Mouse (Mus musculus): Measurements from ENCODE around the gene Exoc6b.
"Not testable (repeated sequence)": the region's sequence is repeated elsewhere in the genome, so short reads cannot be mapped to it uniquely, and the experiment has no call there.

Exoc6b gene

DNA sequence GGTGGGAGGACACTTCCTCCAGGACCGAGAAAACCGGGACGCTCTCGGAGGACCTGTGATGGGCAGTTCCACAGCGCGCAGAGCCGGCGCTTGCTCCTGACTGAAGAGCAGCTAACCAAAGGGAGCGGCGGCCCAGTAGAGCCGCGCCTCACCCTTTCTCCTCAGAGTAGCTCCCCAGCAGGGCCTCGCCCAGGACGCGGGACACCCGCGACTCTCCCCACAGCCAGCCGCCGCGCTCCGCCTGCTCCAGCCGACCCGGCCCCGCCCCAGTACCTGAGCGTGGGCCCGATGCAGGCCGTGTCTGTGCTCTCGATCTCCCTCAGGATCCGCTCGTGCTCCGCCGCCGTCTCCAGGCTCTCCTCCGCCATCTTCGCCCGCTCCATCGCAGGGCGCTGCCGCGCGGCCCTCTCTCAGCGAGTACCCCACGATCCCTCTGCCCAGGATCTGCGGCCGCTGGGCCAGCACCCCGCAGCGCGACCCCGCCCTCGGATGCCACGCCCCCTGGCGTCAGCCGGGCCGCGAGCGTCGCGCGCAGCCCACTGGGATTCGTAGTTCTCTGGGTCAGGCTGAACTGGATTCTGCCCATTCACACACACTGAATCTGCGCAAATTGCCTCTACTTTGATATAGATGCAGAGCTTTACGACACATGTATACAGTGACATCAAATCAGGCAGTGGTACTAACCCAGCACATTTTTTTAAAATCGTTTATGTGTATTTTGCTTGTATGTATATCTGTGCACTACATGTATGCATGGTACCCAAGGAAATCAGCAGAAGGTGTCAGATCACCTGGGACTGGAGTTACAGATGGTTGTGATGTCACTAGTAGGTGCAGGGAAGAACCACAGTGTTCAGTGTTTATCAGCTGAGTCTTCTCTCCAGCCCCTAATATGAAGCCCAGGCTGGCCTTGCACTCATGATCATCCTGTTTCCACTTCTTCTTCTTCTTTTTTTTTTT, at the start of gene Exoc6b:
TSS of gene Exoc6b (minus strand) at position 491 of the 963 bp plus-strand sequence.
- DNase-seq (ENCODE audit: low read depth): peak; percentile 88

DNA sequence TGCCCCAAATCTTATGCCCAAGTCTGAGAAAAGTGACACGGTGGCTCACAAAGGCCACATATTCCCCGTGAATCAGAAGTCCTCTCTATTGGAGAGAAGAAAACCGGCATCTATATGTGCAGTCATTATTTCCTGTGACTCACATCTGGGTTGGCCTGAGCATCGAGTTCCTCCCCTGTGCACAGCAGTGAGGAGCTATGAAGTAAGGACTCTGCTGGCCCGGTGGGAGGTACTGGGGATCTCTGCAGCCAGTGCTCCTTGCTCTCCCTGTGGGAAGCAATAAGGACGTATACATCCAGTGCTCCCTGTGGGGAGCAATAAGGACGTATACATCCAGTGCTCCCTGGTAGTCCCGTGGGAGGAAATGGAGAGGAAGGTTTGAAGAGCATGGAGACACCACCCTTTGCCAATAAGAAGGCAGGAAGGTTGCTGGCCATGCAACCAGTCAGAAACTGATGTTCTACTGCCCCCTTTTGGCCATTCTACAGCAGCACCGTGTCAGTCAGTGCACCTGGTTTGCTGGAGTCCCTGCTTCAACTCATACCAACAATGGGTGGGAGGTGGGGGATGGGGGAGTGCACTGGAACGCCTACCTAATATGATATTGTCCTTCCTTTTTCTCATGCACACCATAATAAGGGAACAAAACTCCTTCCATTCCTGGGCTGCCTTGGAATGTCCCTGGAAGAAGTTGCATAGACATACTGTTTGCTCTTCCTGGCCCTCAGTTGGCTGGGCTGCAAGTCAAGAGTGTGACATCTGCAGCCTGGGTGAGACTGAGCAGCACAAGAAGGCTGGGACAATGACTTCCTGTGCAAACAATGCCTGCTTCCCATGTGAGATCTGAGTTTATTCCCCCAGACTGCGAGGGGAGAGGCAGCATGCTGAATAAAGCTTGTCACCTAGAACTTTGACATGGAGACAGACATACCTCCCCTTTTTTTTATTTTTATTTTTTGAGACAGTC, 48.5 kb upstream of the Exoc6b start:
- peak; percentile 63 for DNase-seq (ENCODE audit: low read depth)

DNA sequence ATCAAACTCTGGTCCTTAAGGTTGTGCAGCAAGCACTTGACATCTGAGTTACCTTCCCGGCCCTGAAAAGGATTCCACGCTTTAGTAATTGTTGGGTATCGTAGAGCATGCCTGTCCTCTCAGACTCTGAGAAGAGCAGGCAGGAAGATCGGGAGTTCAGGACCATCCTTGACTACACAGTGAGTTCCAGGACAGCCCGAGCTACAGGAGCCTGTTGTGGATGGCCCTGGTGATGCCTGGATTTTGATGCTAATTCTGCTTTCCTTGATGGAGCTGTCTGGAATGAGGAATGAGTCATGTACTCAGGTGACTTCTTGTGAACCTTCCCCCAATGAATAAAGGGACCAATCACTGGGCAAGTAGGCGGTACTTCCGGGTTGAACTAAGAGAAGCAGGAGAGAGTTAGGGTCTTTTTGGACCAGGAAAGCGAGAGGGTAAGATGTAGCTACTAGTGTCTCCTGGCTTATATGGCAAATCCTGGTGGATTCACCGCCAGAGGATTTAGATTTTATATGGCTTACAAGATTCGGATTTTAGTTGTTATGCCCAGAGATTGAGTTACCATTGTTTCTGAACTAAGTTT, 35.8 kb upstream of the Exoc6b start:
- no peak for DNase-seq (ENCODE audit: low read depth)

DNA sequence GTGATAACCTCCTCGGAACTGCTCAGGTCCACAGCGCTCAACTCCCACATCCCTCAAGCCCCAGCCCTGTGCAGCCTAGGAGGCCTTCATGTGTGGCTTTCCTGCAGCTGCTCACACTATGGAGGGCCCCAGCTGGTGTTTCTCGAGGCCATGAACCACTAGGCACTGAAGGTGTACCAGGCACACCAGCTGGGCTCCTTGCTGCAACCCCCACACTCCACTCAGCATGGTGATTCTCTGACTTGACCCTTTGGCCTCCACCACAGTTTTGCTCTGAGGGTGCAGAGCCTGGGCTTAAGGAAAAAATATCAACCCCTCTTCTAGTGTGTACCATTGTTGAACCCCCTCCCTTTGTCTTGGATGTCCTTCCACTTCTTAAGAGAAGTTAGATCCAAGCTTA, 34.0 kb upstream of the Exoc6b start:
- DNase-seq (ENCODE audit: low read depth): no peak

DNA sequence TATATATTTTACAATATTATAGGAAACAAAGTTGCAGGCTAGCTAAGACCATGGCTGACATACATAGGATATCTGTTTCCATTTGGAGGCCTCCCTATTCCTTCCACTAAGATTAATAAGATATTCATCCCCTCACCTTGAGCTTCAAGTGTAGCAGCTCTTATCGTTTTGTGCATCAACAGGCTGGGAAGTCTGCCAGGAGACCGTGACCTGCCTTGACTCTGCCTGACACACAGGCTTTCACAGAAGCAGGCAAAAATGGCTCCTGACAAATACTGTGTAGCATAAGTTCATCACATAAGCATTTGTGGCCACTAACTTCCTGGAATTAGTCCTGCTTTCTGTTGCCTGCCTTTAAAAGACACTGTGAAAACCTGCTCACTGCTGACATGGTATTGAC, 27.1 kb upstream of the Exoc6b start:
- DNase-seq (ENCODE audit: low read depth): no peak

DNA sequence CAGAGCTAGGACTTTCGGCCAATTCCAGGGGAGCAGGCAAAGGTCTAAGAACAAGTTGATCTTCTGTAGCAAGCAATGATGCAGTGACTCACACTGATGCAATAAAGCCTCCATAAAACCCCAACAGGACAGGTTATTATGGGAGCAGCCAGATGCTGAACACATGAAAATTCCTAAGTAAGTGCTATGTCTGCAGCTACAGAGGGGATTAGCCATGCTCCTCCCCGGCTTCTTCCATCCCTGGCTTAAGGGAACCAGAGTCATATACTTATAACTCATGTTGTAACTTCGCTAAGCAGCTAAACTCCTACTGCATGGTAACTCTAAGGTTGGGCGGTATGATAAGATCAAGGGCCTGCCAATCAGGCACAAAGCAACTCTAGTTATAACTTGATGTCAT, 18.1 kb upstream of the Exoc6b start:
- no peak for DNase-seq (ENCODE audit: low read depth)

DNA sequence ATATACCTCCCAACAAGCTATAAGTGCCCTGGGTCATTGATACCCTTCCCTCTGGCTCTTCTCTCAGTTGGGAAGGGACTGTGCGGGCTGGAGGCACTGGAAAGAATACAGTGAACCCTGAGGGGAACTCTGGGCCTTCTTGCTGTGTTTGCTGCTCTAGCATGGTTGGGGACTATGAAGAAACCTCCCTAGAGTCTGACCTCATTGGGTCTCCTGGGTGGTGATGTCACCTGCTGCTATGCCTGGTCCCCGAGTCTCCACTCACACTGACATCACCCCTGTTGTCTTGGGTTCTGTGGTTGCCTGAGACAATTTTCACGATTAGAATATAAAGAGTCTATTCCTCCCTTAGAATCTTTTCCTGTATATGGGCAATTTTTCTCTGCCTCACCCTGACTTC, 17.3 kb upstream of the Exoc6b start:
- DNase-seq (ENCODE audit: low read depth): no peak

DNA sequence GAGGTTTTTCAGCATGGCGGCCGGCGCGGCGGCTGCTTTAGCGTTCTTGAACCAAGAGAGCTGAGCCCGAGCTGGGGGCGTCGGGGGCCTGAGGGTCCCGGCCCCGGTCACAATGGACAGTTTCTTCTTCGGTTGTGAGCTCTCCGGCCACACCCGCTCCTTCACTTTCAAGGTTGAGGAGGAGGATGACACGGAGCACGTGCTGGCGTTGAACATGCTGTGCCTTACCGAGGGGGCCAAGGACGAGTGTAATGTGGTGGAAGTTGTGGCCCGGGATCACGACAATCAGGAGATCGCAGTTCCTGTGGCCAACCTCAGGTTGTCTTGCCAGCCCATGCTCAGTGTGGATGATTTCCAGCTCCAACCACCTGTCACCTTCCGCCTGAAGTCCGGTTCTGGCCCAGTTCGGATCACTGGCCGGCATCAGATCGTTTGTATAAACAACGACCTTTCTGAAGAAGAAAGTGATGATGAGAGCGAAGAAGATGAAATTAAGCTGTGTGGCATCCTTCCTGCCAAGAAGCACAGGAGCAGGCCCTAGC, 6.9 kb upstream of the Exoc6b start:
- not testable (repeated sequence) for DNase-seq (ENCODE audit: low read depth)

DNA sequence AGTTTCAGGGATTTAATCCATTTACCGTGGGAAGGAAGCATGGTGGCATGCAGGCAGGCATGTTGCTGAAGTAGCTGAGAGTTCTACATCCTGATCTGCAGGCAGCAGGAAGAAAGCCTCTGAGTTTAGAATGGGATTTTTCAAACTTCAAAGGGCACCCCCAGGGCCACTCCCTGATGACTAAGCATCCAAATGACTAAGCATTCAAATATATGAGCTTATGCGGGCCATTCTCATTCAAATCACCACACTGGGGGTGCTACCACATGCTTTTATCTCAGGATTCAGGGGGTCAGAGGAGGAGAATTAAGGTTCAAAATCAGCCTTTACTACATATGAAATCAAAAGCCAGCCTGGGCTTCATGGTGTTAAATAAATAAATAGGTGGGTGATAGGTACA, 5.7 kb upstream of the Exoc6b start:
- no peak for DNase-seq (ENCODE audit: low read depth)

DNA sequence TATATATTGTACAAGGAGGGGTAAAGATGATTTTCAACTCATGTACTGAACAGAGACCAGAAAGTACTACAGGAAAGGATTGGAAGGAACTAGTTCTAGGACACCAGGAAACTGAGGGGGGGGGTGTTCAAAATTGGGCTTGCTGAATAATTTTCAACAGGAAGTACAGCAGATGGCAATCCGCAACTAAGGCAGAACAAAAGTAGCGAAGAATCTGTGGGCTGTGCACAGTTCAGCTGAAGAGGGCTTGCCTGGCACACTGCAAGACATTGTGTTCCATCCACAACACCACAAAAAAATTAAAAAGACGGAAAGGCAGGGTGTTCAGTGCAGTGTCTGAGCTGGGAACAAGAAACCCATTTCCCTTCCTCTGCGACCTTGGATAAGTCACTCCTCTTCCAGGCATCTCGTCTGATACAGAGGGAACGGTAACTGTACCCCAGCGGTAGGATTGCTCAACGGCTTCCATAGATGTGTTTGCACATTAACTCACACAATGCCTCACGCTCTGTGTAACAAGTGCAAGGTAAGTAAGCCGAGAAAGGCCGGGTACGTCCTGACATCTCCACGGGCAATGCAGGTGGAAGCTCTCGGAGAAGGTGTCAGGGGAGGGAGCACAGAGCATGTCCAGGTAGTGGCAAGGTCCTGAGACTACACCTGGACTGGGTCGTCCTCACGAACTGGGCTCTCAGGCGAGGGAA, 841 bp downstream of the Exoc6b start:
- DNase-seq (ENCODE audit: low read depth): peak; percentile 41

DNA sequence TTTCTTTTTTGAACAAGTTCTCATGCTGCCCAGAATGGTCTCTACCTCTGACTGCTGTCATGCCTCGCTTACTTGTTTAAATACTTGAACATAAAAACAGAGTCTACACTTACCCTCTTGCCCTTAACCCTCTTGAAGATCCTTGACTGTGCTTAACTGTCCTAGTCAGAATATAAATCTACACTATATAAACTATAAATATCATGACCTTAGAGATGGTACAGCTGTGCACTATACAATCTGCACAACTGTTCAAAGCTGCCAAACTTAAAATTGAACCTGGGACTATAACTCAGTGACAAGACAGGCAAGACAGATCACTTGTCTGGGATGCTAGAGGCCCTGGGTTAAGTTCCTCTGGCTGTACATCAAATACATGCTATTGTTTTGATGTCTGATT, 11.7 kb downstream of the Exoc6b start:
- DNase-seq (ENCODE audit: low read depth): no peak

DNA sequence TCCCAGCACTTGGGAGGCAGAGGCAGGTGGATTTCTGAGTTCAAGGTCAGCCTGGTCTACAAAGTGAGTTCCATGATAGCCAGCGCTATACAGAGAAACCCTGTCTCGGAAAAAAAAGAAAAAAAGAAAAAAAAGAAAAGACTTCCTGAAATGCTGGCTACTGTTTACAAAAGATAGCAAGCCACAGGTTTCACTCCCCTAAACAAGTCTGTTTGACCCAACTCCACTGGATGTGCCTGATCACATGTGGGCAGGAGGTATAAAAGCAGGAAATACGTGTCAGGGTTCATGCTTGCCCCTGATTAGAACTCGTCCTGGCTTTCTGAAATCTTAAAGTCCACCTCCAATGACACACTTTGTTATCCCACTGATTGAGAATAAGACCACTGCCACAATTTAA, 18.2 kb downstream of the Exoc6b start:
- DNase-seq (ENCODE audit: low read depth): no peak

DNA sequence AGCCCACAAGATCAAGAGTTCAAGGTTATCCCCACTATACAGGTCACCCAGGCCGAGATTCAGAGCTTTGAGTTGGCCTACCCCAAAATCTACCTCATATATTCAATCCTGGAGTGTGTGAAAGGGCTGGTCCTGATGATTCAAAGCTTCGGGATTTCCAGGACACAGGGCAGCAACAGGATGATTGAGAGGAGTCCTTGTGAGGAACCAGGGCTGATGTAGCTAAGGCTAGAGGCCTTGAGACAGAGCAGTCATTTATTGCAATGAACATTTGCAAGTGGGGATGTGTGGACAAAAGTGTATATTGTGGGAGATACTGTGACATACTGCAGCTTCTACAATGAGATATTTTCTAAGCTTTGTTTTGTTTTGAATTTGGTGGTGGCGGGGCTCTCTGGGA, 22.8 kb downstream of the Exoc6b start:
- no peak for DNase-seq (ENCODE audit: low read depth)

DNA sequence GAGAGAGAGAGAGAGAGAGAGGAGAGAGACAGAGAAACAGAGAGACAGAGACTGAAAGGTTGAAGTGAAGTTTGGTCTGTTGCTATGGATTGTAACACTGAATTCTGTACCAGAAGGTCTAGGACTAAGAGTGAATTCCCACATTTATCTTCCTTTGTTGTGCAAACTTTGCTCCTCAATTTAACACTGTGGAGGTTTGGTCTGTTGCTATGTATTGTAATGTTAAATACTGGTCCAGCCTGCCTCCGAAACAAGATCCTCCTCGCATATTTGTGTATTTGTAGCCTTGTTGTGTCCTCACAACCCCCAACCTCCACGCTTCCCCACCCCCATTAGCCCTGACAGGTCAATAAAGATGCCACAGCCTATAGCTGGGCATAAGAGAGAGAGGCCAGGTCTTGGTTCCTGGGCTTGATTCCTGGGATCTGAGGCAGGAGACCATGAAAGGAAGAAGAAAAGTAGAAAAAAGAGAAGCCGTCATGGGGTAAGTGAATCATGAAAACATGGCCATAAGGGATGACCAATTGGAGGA, 24.6 kb downstream of the Exoc6b start:
- DNase-seq (ENCODE audit: low read depth): no peak

DNA sequence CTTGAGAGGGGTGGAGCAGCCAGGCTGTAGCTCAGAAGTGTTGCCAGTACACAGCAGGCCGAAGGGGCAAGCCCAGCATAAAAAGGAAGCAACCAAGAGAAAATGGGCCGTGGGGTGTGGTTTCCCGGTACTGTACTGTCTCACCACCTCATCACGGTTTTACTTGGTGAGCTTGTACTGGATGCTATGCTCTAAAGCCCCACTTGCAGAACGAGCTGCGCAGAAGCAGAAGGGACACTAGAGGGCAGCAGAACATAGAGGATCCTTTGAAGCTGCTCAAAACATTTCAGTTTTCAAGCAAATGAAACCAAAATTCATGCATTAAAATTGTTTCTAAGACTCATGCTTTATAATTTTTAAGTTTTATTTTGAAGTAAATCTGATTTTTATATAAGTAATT, 31.6 kb downstream of the Exoc6b start:
- peak; percentile 82 for DNase-seq (ENCODE audit: low read depth)

DNA sequence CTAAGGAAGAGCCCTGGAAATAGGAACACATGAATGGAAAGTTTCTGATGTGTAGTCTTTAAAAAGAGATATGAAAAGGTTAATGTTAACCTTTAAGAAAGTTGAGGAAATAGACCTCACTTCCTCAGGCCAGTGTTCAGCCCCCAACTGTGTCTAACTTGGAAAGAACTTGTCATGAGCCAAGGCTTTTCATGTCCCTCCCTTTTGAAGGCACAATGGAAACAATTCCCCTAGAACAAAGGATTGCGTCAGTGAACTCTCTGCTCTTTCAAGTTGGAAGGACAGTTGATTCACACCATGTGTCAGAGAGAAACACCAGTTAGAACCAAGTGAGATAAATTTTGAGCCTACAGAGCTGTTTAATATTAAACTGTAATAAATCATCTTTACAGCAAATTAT, 39.6 kb downstream of the Exoc6b start:
- DNase-seq (ENCODE audit: low read depth): no peak

DNA sequence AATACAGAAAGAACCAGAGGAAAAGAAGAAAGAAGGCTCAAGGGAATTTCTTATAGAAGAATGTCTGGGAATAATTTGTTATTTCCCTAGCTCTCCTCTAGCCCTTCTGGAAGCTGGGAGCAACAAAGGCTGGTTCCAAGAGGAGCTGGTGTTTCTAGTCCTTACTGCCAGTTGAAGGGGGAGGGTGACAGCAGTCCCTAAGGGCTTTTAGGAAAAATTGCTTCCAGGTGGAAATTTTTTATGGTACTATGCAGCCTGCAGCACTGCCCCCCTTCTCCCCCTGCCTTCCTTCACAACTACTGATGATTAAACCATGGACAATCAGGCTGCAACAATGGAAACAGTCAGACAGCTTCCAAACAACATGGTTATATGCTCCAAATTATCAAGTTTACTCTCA, 44.9 kb downstream of the Exoc6b start:
- no peak for DNase-seq (ENCODE audit: low read depth)

DNA sequence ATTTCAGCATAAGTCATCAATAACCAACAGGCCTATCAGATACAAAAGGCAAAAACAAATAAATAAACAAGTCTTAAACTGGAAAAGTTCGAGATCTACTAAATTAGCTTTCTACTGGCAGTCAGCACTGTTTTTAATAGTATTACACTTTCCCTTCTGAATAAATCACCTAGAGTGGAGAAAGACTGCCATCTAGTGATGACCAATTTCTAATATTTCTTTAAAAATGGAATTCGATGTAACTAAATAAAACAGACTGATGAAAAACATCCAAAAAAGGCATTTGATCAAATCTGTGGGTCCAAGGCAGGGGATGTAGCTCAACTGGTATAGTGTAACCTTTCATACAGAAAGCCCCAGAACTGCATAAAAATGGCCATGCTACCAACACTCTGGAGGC, 52.3 kb downstream of the Exoc6b start:
- peak; percentile 8 for DNase-seq (ENCODE audit: low read depth)

DNA sequence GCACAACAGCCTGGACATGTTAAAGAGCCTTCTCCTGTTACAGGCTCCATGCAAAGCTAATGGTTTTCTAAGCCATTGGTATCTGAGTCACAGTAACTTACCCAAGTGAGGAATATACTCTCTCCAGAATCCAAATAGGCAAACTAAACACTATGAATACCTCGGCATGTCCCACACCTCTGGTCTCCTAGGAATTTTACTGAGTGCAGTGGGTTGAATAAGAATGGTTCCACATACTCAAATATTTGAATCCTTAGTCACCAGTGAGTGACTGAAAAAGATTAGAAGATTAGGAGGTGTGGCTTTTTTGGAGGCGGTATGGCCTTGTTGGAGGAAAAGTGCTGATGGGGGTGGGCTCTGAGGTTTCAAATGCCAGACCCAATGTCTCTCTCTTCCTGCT, 55.4 kb downstream of the Exoc6b start:
- DNase-seq (ENCODE audit: low read depth): no peak

DNA sequence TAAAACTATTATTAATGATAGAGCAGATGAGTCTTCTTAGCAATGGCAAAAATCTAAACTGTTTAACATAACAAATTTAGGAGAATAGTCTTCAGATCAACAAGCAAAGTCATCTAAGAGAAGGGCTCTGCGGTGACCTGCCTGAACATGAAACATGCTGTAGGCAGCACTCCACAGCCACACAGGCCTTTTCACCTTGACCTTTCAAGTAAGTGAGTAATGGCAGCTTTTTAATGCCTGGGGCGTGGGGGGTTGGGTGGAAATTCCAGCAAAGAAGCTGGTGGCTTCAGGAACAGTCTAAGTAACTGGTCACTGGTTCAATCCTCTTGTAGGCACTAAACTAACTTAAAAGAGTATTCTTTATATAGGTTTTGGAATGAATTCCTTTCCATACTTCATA, 58.9 kb downstream of the Exoc6b start:
- DNase-seq (ENCODE audit: low read depth): no peak

DNA sequence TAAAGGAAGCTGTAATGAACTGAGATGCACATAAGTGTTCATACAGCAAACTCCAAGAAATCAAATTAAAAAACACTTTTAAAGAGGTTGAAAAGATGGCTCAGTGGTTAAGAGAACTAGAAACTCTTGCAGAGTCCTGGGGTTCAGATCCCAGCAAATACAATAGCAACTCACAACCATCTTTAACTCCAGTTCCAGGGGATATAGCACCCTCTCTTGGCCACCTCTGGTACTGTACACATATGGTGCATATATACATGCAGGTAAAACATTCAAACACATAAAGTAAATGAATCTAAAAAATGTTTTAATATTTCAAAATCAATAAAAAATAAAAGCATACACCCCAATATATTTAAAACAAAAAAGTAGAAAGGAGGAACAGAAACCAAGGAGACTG, 73.9 kb downstream of the Exoc6b start:
- DNase-seq (ENCODE audit: low read depth): no peak
